Mouse (Mus musculus): ENCODE data around the gene Wee1. TPM values are rescaled to one million over a fixed set of nuclear protein-coding genes. Genes with fewer than 3 reads are reported as not detected.
A peak's percentile ranks its signal among the peaks of the same experiment; 100 is the strongest.
"Not testable (repeated sequence)": the region's sequence is repeated elsewhere in the genome, so short reads cannot be mapped to it uniquely, and the experiment has no call there.

The Wee1 gene
- total RNA-seq, 4 experiments from 2014 or later = 9.8 to 16.5 (median 13.3) TPM

DNA sequence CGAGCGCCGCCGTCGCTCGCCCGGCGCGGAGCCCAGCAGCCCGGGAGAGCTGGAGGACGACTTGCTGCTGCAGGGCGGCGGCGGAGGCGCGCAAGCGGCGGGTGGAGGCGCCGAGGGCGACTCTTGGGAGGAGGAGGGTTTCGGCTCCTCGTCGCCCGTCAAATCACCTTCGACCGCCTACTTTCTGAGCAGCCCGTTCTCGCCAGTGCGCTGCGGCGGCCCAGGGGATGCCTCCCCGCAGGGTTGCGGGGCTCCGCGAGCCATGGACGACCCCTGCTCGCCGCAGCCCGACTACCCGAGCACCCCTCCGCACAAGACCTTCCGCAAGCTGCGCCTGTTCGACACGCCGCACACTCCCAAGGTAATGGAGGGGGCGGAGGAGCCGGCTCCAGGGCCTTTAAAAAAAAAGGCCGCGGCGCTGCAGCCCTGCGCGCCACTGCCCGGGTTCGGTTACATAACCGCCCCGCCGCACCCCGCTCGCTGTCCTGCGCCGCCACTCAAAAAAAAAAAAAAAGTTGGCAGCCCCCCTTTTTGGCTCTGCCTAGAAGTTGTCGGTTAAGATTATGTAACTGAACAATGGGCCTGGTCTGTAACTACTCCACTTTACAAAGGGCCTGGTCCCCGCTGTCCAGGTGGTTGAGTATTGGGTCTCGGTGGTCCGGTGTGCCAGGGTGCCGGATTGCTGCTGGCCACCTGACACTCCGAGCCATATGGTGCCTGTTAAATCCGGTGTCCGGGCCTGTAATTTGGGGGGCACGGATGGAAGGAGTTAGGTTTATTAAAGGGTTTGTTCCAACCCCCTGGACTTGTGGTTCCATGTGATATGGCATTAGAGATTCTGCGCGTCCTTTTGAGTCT, 948 bp downstream of the Wee1 start:
- DNase-seq = peak; percentile 54

DNA sequence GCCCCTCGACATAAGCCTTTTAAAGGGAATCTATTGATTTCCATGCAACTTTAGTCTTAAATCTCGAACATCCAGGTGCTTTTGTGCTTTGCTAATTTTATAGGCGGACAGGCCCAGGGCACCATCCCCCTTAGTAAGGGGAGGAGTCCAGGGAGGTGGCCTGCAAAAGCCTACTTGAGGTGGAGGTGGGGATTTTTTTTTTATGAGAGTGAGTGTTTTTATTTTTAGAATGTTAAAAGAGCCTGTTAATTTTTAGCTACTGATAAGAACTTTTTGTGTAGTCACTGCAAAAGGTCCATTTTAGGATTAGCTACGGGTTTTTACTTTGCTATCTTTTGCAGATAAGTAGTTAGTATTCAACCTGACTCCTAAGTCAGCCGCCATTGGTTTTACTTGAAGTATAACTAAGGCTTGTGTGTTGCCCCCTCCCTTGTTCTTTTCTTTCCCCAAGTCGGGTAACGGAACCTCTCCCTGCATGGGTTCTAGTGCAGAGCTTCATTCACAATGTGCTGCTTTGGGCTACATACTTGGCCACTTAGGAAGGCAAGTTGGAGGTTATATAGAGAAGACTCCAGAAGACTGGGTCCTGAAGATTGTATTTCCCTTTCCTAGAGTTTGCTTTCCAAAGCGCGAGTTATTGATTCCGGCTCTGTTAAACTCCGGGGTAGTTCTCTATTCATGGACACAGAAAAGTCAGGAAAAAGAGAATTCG, 2.2 kb downstream of the Wee1 start:
- no peak for DNase-seq

DNA sequence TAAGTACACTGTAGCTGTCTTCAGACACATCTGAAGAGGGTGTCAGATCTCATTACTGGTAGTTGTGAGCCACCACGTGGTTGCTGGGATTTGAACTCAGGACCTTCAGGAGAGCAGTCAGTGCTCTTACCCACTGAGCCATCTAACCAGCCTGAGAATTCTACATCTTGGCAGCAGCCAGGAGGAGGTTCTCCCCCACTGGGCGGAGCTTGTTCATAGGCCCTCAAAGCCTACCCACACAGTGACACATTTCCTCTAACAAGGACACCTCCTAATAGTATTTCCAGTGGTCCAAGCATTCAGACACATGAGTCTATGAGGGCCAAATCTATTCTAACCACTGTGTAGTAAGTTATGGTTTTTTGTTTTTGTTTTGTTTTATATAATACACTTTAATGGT, 6.7 kb downstream of the Wee1 start:
- no peak for DNase-seq

DNA sequence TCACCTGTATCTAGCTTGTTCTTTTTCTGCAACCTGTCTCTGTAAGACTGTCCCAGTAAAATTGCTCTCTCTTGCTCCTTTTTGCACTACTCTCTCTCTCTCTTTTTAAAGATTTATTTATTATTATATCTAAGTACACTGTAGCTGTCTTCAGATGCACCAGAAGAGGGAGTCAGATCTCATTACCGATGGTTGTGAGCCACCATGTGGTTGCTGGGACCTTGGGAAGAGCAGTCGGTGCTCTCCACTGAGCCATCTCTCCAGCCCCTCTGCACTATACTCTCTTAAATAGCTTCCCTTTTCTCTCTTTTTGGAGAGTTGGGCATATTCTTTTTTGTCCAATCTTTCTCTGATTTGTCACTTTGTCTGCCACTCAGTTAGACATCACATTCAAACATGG, 10.4 kb downstream of the Wee1 start:
- not testable (repeated sequence) for DNase-seq

DNA sequence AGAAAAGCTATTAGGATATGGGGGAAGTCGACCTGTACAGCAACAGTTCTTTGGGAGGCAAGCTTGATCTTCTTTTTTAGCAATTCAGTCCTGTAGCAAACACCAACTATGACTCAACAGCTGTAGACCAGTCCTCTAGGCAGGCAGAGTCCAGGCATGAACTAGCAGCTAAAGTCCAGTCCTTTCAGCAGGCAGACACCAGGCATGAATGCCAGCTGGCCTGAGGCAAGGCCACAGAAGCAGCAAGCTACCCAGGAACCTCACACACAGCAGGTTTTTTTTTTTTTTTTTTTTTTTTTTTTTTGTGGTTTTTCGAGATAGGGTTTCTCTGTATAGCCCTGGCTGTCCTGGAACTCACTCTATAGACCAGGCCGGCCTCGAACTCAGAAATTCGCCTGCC, 12.1 kb downstream of the Wee1 start:
- no peak for DNase-seq

DNA sequence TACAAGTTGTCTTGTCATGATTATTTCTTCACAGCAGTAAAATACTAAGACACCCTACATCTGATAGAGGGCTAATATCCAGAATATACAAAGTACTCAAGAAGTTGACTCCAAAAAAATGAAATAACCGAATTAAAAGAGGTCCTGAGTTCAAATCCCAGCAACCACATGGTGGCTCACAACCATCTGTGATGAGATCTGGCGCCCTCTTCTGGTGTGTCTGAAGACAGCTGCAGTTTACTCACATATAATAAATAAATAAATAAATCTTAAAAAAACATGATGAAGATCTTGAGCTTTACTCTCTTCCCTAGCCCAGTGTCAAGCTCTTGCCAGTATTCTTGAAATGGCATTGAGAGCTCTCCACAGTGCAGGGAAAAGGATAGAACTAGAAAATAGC, 16.7 kb downstream of the Wee1 start:
- no peak for DNase-seq

DNA sequence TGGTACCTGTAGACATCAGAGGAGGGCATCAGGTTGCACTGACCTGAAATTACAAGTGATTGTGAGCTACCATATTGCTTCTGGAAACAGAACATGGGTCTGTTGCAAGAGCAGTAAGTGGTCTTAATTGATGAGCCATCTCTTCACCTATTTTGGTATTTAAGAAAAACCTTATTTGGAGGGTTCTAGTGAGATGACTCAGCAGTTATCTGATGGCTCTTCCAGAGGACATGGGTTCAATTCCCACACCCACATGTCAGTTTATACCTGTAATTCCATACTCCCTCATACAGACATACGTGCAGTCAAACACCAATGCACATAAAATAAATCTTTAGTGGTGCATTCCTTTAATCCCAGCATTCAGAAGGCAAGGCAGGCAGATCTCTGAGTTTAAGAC, 22.0 kb downstream of the Wee1 start:
- DNase-seq = no peak

DNA sequence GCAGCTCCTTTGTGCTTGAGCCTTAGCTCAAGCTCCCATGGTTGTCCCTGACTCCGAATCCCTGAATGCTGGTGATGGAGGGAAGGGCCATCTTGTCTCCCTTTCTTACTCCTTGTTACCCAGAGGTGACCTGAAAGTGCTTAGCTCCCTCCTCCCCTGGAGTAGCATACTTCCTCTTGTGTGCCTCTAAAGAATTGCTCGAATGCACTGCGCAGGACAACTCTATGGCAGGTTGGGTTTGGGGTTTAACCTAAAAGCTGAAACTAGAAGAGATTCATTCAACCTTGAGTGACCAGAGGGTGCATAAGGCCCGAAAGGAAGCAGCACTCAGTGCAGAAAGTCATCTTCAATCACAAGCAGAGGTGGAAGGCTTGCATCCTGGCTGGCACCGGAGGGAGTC, 31.0 kb downstream of the Wee1 start:
- no peak for DNase-seq

DNA sequence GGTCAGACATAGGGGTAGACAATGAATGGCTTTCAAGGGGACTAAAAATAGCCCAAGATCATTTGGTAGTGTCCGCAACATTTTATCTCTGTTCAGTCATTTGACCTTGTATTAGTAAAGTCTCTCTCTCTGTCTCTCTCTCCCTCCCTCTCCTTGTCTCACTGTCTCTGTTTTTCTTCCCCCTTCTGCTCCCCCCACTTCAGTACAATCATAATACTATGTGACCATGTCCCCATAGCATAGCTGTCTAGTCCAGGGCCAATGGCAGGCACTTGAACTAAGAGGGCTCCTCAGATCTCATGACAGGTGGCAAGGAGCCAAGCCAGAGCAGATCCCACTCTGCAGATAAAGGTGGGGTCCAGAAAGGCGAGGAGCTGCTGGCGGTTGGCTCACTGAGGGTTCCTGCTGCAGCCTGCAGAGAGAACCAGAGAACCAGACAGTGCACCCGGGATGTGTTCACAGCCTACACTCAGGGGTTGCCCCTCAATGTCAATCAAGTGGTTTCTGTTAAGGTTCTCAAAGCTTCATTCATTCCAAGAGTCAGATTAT, 34.9 kb downstream of the Wee1 start:
- DNase-seq = no peak

DNA sequence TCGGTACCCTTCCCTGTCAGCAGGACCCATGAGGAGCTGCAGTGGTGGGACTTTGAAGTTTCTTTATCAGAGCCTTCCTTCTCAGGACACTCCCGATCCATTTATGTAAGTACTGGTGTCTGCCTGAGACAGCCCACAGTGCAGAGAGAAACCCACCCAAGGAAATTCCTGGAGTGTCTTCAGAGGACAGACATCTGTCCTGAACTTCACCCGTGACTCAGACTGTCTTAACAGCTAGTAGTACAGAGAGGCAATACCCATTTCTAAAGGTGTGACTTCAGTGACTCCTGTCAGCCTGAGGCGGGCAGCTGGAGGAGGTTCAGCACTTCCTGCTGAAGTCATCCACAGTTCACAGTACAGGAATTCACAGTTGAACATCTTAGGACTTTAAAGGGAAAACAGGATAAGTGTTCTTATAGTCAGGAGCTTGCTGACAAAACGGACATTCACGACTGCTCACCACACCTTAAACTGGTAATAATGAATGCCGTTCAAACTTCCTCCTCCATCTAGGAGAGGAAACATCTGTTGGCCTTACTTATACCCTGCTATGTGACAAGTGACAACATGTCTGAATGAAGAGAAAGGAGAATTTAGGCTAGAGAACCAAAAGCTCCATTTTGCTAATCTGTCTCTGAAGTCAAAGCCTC, 35.5 kb downstream of the Wee1 start:
- no peak for DNase-seq

DNA sequence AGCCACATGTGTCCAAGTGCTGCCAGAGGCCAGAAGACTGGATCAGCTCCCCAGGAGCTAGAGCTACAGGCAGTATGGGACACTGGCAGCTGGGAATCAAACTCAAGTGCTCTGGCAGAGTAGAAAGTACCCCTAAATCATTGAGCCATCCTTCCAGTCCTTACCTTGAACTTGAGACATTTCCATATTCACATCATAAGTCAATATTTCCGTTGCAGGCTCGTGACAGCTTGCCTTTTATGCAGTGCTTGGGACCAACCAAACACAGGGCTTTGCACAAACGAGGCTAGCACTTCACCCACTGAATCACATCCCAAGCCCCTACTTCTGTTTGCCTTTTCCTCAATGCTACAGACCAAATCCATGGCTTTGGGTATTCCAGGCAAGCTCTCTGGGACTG, 36.2 kb downstream of the Wee1 start:
- no peak for DNase-seq

DNA sequence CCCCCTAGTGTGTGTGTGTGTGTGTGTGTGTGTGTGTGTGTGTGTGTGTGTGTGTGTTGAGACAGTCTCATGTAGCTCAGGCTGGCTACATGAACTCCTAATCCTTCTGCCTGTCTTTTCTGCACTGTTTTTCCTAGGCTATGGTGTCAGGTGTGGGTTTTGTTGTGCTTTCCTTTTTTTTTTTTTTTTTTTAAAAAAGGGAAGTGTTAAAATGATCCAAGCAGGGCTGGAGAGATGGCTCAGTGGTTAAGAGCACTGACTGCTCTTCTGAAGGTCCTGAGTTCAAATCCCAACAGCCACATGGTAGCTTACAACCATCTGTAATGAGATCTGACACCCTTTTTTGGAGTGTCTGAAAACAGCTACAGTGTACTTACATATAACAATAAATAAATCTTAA, 38.3 kb downstream of the Wee1 start:
- DNase-seq = not testable (repeated sequence)

DNA sequence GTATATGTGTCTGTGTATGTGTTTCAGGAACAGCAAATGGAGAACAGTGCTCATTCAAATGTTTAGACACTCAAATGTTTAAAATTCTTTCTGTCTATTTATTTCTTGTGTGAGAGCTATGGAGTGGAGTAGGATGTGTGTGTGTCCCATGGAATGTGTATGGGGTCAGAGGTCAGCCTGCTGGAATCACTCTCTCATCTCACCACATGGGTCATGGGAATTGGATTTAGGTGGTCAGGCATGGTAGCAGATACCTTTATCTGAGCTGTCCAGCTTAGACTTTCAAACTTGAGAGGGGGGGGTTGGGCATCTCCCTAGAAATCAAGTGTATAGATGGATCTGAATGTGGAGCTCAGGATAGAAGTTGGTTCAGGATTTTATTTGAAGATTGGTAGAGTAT, 38.8 kb downstream of the Wee1 start:
- DNase-seq = no peak

DNA sequence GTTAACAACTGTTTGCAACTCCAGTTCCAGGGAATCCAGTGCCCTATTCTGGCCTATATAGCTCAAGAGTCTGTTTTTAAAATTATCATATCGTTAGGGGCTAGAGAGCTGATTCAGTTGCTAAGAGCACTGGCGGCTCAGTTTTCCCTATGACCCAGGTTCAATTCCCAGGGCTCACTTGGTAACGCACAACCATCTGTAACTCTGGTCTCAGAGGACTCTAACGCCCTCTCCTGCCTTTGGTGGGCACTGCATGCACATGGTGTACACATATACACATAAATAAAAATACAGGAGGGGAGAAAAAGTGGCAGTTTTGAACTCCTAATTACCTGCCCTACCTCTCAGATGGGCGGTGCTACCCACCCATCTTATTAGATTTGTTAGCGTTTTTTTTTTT, 41.2 kb downstream of the Wee1 start:
- DNase-seq = no peak

DNA sequence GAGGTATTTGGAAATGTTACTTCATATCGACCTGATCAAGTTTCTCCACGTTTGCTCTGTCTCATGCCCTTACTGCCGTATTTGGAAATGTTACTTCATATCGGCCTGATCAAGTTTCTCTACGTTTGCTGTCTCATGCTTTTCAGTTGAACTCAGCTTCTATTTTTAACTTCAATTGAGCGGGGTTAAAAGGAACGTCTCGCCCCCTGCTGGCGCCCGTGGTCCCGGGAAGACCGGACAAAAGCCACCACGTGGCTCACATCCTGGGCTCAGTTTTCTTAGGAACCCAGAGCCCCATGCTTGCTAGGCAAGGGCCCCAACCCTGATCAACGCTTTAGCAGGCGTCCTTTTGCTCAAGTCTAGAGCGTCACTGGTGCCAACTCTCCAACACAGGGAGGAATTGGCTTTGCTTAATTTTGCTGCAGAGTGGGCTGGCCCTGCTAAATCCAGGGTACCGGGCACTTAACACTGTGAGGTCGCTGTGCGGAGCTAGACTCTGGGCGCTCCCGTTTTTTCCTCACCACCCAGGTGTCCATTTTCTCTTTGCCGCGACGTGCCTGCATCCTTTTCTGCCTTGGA, 42.3 kb downstream of the Wee1 start:
- DNase-seq = peak; percentile 87

DNA sequence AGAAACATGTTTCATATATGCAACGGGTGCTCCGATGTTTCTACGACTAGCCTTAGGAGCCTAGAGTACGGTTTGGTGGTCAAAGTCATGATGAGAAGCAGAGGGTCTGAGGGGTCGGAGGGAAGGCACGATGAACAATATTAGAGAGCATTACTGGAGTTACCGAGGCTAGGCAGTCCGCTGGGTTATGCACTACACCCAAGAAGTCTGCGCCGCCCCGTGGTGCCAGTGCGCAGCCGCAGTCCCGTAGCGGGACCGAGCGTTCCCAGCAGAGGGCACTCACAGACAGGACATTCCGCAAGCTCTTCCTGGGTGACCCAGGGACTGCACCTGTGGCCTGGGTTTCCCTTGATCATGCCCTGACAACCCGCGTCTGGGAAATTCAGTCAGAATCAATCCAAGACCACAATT, 42.9 kb downstream of the Wee1 start:
- DNase-seq = peak; percentile 87

DNA sequence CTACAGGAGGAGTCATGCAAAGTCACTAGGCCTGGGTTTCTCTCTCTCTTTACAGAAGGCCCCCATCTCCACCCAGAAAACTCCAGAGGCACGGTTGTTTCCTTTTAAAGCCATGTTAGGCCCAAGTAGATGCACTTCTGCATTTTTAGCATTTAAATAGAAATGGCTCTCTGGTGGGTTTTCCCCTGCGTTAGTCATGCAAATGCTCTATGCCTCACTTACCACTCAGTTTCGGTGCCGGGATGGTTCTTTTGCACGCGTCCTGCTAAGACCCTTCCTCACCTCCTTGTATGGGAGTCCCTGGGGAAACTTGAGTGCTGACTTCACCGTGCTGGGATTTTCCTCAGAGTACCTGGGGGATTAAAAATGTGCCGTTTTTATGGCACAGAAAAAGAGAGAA, 44.4 kb downstream of the Wee1 start:
- no peak for DNase-seq

DNA sequence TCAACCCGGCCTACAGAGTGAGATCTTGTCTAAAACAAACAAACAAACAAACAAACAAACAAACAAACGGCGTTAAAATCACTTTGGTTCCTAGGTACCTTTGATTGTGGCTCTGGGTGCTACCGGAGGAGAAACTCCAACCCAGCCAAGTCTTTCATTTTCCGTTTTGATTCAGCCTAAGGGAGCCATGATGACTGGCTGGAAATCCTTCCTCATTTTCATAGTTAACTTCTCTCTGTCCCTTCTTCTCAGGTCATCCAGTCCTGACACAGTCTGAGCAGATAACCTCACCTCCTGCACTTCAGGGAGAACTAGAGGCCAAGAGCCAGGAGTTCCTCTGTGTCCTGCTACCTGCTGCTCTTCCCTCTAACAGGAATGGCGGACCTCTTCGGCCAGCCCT, 57.4 kb downstream of the Wee1 start:
- DNase-seq = no peak

DNA sequence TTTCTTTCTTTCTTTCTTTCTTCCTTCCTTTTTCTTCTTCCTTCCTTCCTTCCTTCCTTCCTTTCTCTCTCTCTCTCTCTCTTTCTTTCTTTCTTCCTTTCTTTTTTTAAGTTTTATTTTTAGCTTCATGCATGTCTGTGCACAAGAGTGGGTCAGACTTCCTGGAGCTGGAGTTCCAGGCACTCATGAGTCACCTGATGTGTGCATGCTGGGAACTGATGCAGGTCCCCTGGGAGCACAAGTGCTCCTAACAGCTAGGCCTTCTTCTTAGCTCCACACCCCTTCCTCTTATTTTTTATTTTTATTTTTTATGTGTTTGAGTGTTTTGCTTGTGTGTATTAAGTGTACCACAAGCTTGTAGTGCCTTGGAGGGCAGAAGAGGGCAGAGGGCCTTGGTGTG, 58.8 kb downstream of the Wee1 start:
- DNase-seq = no peak

DNA sequence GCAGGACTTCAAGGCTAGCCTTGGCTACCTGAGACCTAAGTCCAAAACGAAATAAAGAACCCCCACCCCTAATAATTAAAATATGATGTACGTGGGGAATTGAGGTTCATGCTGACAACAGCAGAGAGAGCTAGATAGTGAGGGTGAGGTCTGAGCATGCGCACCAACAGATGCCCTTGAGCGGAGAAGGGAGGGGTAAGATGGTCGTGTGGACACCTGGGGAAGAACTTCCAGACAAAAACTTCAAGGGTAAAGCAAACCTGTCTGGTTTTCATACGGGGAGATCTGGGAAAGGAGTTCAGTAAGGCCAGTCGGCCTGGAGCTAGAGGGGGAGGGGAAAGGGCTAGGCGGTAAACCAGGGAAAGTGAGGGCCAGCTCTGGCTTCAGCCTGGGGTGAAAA, 59.6 kb downstream of the Wee1 start:
- DNase-seq = no peak

DNA sequence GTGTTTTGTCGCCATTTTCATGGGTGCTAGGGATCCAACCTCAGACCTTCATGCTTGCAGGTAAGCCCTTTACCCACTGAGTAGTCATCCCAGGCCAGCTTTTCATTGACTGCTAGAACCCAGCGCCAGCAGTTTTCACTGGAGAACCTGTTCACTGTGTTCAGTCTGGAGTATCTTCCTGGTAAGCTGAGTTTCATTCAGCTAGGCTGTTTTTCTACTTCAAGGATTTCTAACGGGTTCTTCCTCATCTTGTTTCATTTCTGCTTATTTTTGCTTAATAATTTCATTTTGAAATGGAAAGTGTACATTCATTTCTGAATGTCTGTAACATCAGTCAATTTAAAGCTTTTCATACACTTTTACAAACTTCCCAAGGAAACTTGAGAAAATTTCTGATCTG, 62.8 kb downstream of the Wee1 start:
- DNase-seq = no peak

DNA sequence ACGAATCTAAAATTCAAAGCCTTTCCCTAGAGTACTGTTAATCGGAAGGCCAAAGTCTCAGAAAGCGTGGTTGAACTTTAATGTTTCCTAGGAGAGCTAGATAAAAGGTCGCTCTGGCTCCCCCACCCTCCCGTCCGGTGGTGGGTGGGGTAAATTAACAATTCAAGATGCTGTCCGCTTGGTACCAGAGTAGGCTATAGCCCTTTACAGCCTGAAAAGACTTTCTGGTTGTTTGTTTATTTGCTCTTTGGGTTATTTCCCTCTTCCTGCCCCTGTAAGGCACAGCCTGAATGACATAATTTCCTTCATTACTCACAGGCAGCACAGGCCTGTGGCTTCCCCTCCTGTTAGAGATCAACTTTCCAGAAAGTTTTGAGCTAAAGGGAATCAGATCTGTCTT, 68.1 kb downstream of the Wee1 start:
- no peak for DNase-seq

All from adrenal gland, adult 8-10 months (tissue).